8 mouse cellular contexts compared by ENCODE assay signal in genomic region chr13:23424494-23425325, GRCm38 (mm10). TPM values are rescaled to one million over a fixed set of nuclear protein-coding genes. Genes with fewer than 3 reads are reported as not detected.
DNase-seq lines count a peak whose midpoint lies in the region; TF ChIP-seq lines count a peak whose summit lies in the region.

No protein-coding gene starts in this region.

- TF ChIP-seq POLR2A in cortical plate, adult 2 months (IDR thresholded peaks at IDR 0.05; ENCODE audit: extremely low read depth, insufficient read depth, low read length): no peak

- H3K4me3 ChIP-seq in cortical plate, adult 2 months (ENCODE audit: insufficient read depth, low read length): peak overlapping the region; percentile 93
- peak overlapping the region; percentile 94; the same call in 1 of the 2 replicates for H3K4me3 ChIP-seq in macrophage (ENCODE audit: inconsistent target)

- peaks cover 24% of the 10 kb centered on the region for H3K36me3 ChIP-seq in macrophage (ENCODE audit: inconsistent target)

- H3K4me1 ChIP-seq in cortical plate, adult 2 months (ENCODE audit: control insufficient read depth, insufficient read depth, low read length): peaks cover 3% of the 10 kb centered on the region

- WGBS in macrophage (ENCODE audit: missing documents): 9% methylated on average over 25 of the region's 25 CpGs

- H3K79me2 ChIP-seq in macrophage (ENCODE audit: inconsistent target): peaks cover 22% of the 10 kb centered on the region

- peak; percentile 93 to 96 for DNase-seq in adrenal gland, adult (ENCODE audit: inconsistent age in 2 of 2, low spot score in 1 of 2)
- peak; percentile 85 for DNase-seq in gastrocnemius, postnatal 10 days
- DNase-seq in induced T-regulatory cell, adult 2 months (ENCODE audit: low read depth): peak; percentile 97
- peak; percentile 72 to 86 for DNase-seq in left cerebral cortex, adult 8-10 months (ENCODE audit: low spot score in 2 of 2)
- DNase-seq in right cerebral cortex, adult 2 months (ENCODE audit: low spot score in 2 of 2): peak; percentile 82 to 90
- DNase-seq in urinary bladder, postnatal 25 days (ENCODE audit: low spot score): peak; percentile 86

- no peak overlapping the region for H3K27ac ChIP-seq in cortical plate, adult 2 months (ENCODE audit: insufficient read depth, low read length)
- H3K27ac ChIP-seq in macrophage: no peak overlapping the region

- TF ChIP-seq CTCF in cortical plate, adult 2 months (IDR thresholded peaks at IDR 0.05; ENCODE audit: extremely low read depth, insufficient read depth, low read length): peak; percentile 70

RNA-seq across cellular contexts. Expression of gene Abt1, which starts 1.0 kb away (rescaled TPM):
- polyA plus RNA-seq in cortical plate, adult 2 months (2012; rRNA removed): 7.8 and 8.3 TPM in 2 replicates
- 1 to 10 TPM; 4.8 to 5.3 TPM for total RNA-seq in gastrocnemius, postnatal 10 days (2021)
- 1 to 10 TPM; 8.1 to 9.3 (median 8.6) TPM for total RNA-seq in left cerebral cortex, adult 8-10 months (2022)
- total RNA-seq in macrophage (2018; cell fraction: chromatin; rRNA removed): 1 to 10 TPM in 20 of 26 experiments, under 1 TPM in 6; 0.46 to 3.6 (median 1.9) TPM
- 1 to 10 TPM; 1.9 to 4.1 (median 3.4) TPM for total RNA-seq in macrophage (2018; cell fraction: cytosol; rRNA removed)
- 1 to 10 TPM in 24 of 26 experiments, under 1 TPM in 2; 0.59 to 4.0 (median 2.2) TPM for total RNA-seq in macrophage (2018; cell fraction: nucleus; rRNA removed)
- polyA plus RNA-seq in macrophage (2018): 3.5 to 4.4 TPM (median 3.7 TPM) in 3 replicates

RNA-seq across cellular contexts. Expression of gene Btn1a1, which starts 41.0 kb away (rescaled TPM):
- polyA plus RNA-seq in cortical plate, adult 2 months (2012; rRNA removed): 0.04 and 0.06 TPM in 2 replicates
- not detected for total RNA-seq in gastrocnemius, postnatal 10 days (2021)
- total RNA-seq in left cerebral cortex, adult 8-10 months (2022): under 1 TPM in 2 of 4 experiments, not detected in 2; 0.09 to 0.13 TPM
- total RNA-seq in macrophage (2018; cell fraction: chromatin; rRNA removed): not detected
- not detected for total RNA-seq in macrophage (2018; cell fraction: cytosol; rRNA removed)
- not detected for total RNA-seq in macrophage (2018; cell fraction: nucleus; rRNA removed)
- polyA plus RNA-seq in macrophage (2018): not detected in 3 replicates

RNA-seq across cellular contexts. Expression of gene Zfp322a, which starts 55.7 kb away (rescaled TPM):
- 14.3 and 14.8 TPM in 2 replicates for polyA plus RNA-seq in cortical plate, adult 2 months (2012; rRNA removed)
- 10 to 100 TPM; 13.2 to 20.8 TPM for total RNA-seq in gastrocnemius, postnatal 10 days (2021)
- 10 to 100 TPM; 24.9 to 29.0 (median 26.7) TPM for total RNA-seq in left cerebral cortex, adult 8-10 months (2022)
- 10 to 100 TPM; 13.6 to 77.7 (median 34.2) TPM for total RNA-seq in macrophage (2018; cell fraction: chromatin; rRNA removed)
- 10 to 100 TPM in 17 of 26 experiments, 1 to 10 TPM in 9; 5.5 to 19.9 (median 12.2) TPM for total RNA-seq in macrophage (2018; cell fraction: cytosol; rRNA removed)
- total RNA-seq in macrophage (2018; cell fraction: nucleus; rRNA removed): 10 to 100 TPM in 22 of 26 experiments, 1 to 10 TPM in 4; 8.0 to 68.0 (median 19.4) TPM
- 12.3 to 19.9 TPM (median 12.8 TPM) in 3 replicates for polyA plus RNA-seq in macrophage (2018)
